In genomic region chr9:85693231-85694116, GRCm38 (mm10) we compare ENCODE assay signal across 9 mouse cellular contexts. TPM values are rescaled to one million over a fixed set of nuclear protein-coding genes. Genes with fewer than 3 reads are reported as not detected.
DNase-seq lines count a peak whose midpoint lies in the region; ATAC-seq and TF ChIP-seq lines count a peak whose summit lies in the region.
"Had no signal": no experiment of that assay in that cellular context is flagged by ENCODE, and none has a peak within 500 bp of the region (broad histone marks: within the 10 kb centered on the region; RNA-seq: fewer than 3 reads in every experiment).

No protein-coding gene starts in this region.

- H3K9me3 ChIP-seq in intestine, postnatal 0 days (ENCODE audit: control insufficient read depth), result no peaks in the 10 kb centered on the region
- H3K9me3 ChIP-seq: embryonic facial prominence, embryonic 13.5 days had no signal

- H3K36me3 ChIP-seq in intestine, postnatal 0 days (ENCODE audit: control insufficient read depth, insufficient read depth), result peaks cover 32% of the 10 kb centered on the region
- H3K36me3 ChIP-seq in splenic B cell, adult 2 months (ENCODE audit: control insufficient read depth, insufficient read depth, low read length, poor library complexity, severe bottlenecking), result peaks cover 17% of the 10 kb centered on the region

- no peak overlapping the region for H3K4me3 ChIP-seq in intestine, postnatal 0 days (ENCODE audit: low read depth, low read length)
- H3K4me3 ChIP-seq: embryonic facial prominence, embryonic 13.5 days had no signal

- H3K4me2 ChIP-seq in intestine, postnatal 0 days (replicated peaks; ENCODE audit: low read depth), result no peak overlapping the region
- H3K4me2 ChIP-seq: embryonic facial prominence, embryonic 13.5 days had no signal

- H3K9ac ChIP-seq in intestine, postnatal 0 days (ENCODE audit: low read depth, low read length), result no peak overlapping the region
- H3K9ac ChIP-seq: embryonic facial prominence, embryonic 13.5 days had no signal

- H3K27ac ChIP-seq in intestine, postnatal 0 days (ENCODE audit: low read depth, low read length), result no peak overlapping the region
- H3K27ac ChIP-seq: embryonic facial prominence, embryonic 13.5 days had no signal

- WGBS in intestine, postnatal 0 days, result 54% methylated on average over 6 of the region's 6 CpGs

- no peak for DNase-seq in frontal cortex, postnatal 10 days (ENCODE audit: low spot score in 2 of 2)
- peak; percentile 19 for DNase-seq in right cerebral cortex, postnatal 14 days
- no peak for DNase-seq in right cerebral cortex, postnatal 25 days
- DNase-seq in splenic B cell, adult 2 months (ENCODE audit: low read depth, low spot score), result peak; percentile 3
- no peak for DNase-seq in testis, postnatal 10 days (ENCODE audit: low spot score)
- DNase-seq in thymus, postnatal 4 days, result no peak

- TF ChIP-seq CTCF in intestine, postnatal 0 days (IDR thresholded peaks at IDR 0.05; ENCODE audit: low read depth), result peak; percentile 79

- no peaks in the 10 kb centered on the region for H3K4me1 ChIP-seq in intestine, postnatal 0 days (replicated peaks; ENCODE audit: control insufficient read depth, insufficient read depth, low read length)
- H3K4me1 ChIP-seq: embryonic facial prominence, embryonic 13.5 days had no signal

- H3K27me3 ChIP-seq in intestine, postnatal 0 days (replicated peaks; ENCODE audit: control insufficient read depth, insufficient read depth, low read length), result no peaks in the 10 kb centered on the region
- H3K27me3 ChIP-seq in splenic B cell, adult 2 months (ENCODE audit: control insufficient read depth, insufficient read depth, low read length, poor library complexity, severe bottlenecking), result no peaks in the 10 kb centered on the region
- H3K27me3 ChIP-seq: embryonic facial prominence, embryonic 13.5 days had no signal

- peak; percentile 88 for ATAC-seq in frontal cortex, adult (ENCODE audit: low TSS enrichment)
- no peak for ATAC-seq in intestine, postnatal 0 days

RNA-seq across cellular contexts. Expression of gene Ibtk, which starts 55.7 kb away (rescaled TPM):
- 8.9 and 9.9 TPM in 2 replicates for polyA plus RNA-seq in intestine, postnatal 0 days (2015; fragmentation: Nextera tagmentation; extraction: Ambion mirVana)

Comparison
In these comparisons a context has a peak if more than half of its experiments do, and no peak if none do; other contexts are left out.
1. DNase-seq: peak in right cerebral cortex, postnatal 14 days (single experiment) and splenic B cell, adult 2 months (single experiment); none in frontal cortex, postnatal 10 days (0 of 2), right cerebral cortex, postnatal 25 days (single experiment), testis, postnatal 10 days (single experiment) and thymus, postnatal 4 days (single experiment).